Mouse (Mus musculus) frontal cortex, adult (tissue): ENCODE measurements around the gene Gm4631.
"Not testable (repeated sequence)": the region's sequence is repeated elsewhere in the genome, so short reads cannot be mapped to it uniquely, and the experiment has no call there.

Experiments
- ATAC-seq: cut with Nextera tagmentation; 2 replicates; pipeline ENCODE4 v1.9.2; 2017; ENCODE audit warnings: mild to moderate bottlenecking, moderate library complexity, mixed read lengths; ENCODE audit not compliant: low TSS enrichment

Gene Gm4631

DNA sequence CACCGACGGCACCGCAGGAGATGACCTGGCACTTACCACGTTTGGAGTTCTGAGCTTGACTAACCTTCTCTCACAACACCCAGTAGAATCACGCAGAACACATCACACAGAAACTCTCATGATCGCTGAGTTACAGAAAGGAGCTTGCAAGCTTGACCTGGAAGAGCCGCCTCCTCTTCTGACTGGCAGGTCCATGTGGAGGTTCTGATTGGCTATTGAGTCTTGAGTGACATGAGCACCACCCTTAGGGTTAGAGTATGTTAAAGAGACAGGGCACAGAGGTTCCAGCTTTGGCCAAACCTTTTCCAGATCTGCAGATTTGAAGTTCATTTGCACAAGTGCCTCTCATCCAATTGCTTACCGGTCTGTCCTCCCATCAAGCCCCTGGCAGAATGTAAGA, at the start of gene Gm4631:
Gene Gm4631 (minus strand): TSS at position 101 of the 400 bp plus-strand sequence.
- not testable (repeated sequence) for ATAC-seq

DNA sequence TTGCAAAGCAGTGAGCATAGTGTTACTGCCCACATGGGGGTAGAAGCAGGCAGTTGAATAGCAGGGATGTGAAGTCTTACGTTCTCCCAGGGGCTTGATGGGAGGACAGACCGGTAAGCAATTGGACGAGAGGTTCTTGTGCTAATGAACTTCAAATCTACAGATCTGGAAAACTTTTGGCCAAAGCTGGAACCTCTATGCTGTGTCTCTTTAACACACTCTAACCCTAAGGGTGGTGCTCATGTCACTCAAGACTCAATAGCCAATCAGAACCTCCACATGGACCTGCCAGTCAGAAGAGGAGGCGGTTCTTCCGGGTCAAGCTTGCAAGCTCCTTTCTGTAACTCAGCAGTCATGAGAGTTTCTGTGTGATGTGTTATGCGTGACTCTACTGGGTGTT, 34.1 kb upstream of the Gm4631 start, which contains the start of gene Zfp968:
Gene Zfp968 (plus strand): TSS at position 301 of the 400 bp plus-strand sequence.
- not testable (repeated sequence) for ATAC-seq

DNA sequence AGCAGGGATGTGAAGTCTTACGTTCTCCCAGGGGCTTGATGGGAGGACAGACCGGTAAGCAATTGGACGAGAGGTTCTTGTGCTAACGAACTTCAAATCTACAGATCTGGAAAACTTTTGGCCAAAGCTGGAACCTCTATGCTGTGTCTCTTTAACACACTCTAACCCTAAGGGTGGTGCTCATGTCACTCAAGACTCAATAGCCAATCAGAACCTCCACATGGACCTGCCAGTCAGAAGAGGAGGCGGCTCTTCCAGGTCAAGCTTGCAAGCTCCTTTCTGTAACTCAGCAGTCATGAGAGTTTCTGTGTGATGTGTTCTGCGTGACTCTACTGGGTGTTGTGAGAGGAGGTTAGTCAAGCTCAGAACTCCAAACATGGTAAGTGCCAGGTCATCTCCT, 63.2 kb downstream of the Gm4631 start, which contains the start of gene Gm14440:
Gene Gm14440 (plus strand): TSS at position 301 of the 400 bp plus-strand sequence.
- ATAC-seq = not testable (repeated sequence)
